20 mouse cellular contexts compared by ENCODE assay signal in the genomic region with DNA sequence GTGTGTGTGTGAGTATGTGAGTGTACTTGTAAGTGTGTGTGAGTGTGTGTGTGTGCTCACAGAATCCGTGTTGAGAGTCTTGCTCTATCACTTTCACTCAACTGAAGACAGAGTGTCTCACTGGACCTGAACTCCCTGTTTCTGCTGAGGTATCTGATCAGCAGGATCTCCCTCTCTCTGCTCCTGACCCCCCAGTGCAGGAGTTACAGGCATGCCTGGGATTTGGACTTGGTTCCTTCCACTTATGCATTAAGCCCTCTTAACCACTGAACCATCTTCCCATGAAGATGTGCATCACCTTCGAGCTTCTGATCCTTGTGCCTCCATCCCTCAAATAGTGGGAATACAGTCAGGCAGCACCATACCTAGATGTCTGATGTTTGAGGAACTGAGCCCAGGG. TPM values are rescaled to one million over a fixed set of nuclear protein-coding genes. Genes with fewer than 3 reads are reported as not detected.
DNase-seq lines count a peak whose midpoint lies in the region; ATAC-seq and TF ChIP-seq lines count a peak whose summit lies in the region.
"Had no signal": no experiment of that assay in that cellular context is flagged by ENCODE, and none has a peak within 500 bp of the region (broad histone marks: within the 10 kb centered on the region; RNA-seq: fewer than 3 reads in every experiment).

No protein-coding gene starts in this region.

- H3K4me2 ChIP-seq in forebrain, embryonic 15.5 days (replicated peaks) = no peak overlapping the region
- peak overlapping the region; percentile 63 for H3K4me2 ChIP-seq in liver, embryonic 14.5 days (ENCODE audit: low read depth)
- H3K4me2 ChIP-seq: limb, embryonic 13.5 days had no signal

- H3K36me3 ChIP-seq in forebrain, embryonic 10.5 days (replicated peaks) = no peaks in the 10 kb centered on the region
- H3K36me3 ChIP-seq in forebrain, embryonic 15.5 days = no peaks in the 10 kb centered on the region
- H3K36me3 ChIP-seq in megakaryocyte, embryonic 14.5 days (replicated peaks; ENCODE audit: low read length) = no peaks in the 10 kb centered on the region
- peaks cover 36% of the 10 kb centered on the region for H3K36me3 ChIP-seq in erythroblast, embryonic 14.5 days (ENCODE audit: control insufficient read depth)
- no peaks in the 10 kb centered on the region for H3K36me3 ChIP-seq in liver, embryonic 14.5 days (replicated peaks; ENCODE audit: control insufficient read depth, insufficient read depth, low read depth)
- H3K36me3 ChIP-seq: embryonic facial prominence, embryonic 10.5 days; limb, embryonic 13.5 days had no signal

- no peak for TF ChIP-seq EP300 in liver, embryonic 14.5 days (IDR thresholded peaks at IDR 0.05; ENCODE audit: low read depth)

- no peaks in the 10 kb centered on the region for H3K9me3 ChIP-seq in forebrain, embryonic 10.5 days
- no peaks in the 10 kb centered on the region for H3K9me3 ChIP-seq in forebrain, embryonic 15.5 days
- no peaks in the 10 kb centered on the region for H3K9me3 ChIP-seq in megakaryocyte, embryonic 14.5 days
- H3K9me3 ChIP-seq in erythroblast, embryonic 14.5 days (ENCODE audit: control insufficient read depth, low read length) = no peaks in the 10 kb centered on the region
- no peaks in the 10 kb centered on the region for H3K9me3 ChIP-seq in liver, embryonic 14.5 days (ENCODE audit: control insufficient read depth, low read length)
- H3K9me3 ChIP-seq: embryonic facial prominence, embryonic 10.5 days; limb, embryonic 13.5 days had no signal

- 74% methylated on average over 2 of the region's 2 CpGs for WGBS in forebrain, embryonic 10.5 days
- WGBS in forebrain, embryonic 15.5 days = 88% methylated on average over 2 of the region's 2 CpGs
- 47% methylated on average over 2 of the region's 2 CpGs for WGBS in liver, embryonic 14.5 days (ENCODE audit: insufficient replicate concordance)

- H3K9ac ChIP-seq in forebrain, embryonic 15.5 days (replicated peaks) = no peak overlapping the region
- peak overlapping the region; percentile 67 for H3K9ac ChIP-seq in liver, embryonic 14.5 days (replicated peaks)
- H3K9ac ChIP-seq: limb, embryonic 13.5 days had no signal

- no peak for DNase-seq in forebrain, embryonic 10.5 days (ENCODE audit: extremely low spot score, low spot score)
- DNase-seq in liver, embryonic 14.5 days (ENCODE audit: low read depth in 3 of 3, low spot score in 3 of 3) = peak in 1 of 3 experiments; percentile 30
- DNase-seq in left cerebral cortex, adult 9 months (ENCODE audit: low spot score in 2 of 2) = no peak
- DNase-seq in layer of hippocampus, adult 9-11 months = no peak
- DNase-seq: cerebellum, adult 11-12 months; gastrocnemius, postnatal 10 days; heart, adult 2 months; heart, postnatal 4 days; right cerebral cortex, adult 18-20 months; thymus, postnatal 4 days had no signal

- no peaks in the 10 kb centered on the region for H3K27me3 ChIP-seq in forebrain, embryonic 10.5 days (ENCODE audit: poor library complexity, severe bottlenecking)
- no peaks in the 10 kb centered on the region for H3K27me3 ChIP-seq in forebrain, embryonic 15.5 days
- H3K27me3 ChIP-seq in megakaryocyte, embryonic 14.5 days (replicated peaks) = no peaks in the 10 kb centered on the region
- no peaks in the 10 kb centered on the region for H3K27me3 ChIP-seq in erythroblast, embryonic 14.5 days (ENCODE audit: control insufficient read depth)
- H3K27me3 ChIP-seq in liver, embryonic 14.5 days (ENCODE audit: control insufficient read depth, insufficient read depth, low read length) = no peaks in the 10 kb centered on the region
- H3K27me3 ChIP-seq: limb, embryonic 13.5 days had no signal

- ATAC-seq in forebrain, embryonic 15.5 days (replicated peaks) = no peak
- ATAC-seq in megakaryocyte, adult 5-6 weeks (ENCODE audit: poor library complexity, severe bottlenecking) = no peak
- peak; percentile 39 for ATAC-seq in liver, embryonic 14.5 days (ENCODE audit: insufficient read depth)
- ATAC-seq: CD4-positive, CD25-positive, alpha-beta regulatory T cell, adult 4 months; inflammation-experienced regulatory T-cells, adult 6 months had no signal

- H3K4me1 ChIP-seq in forebrain, embryonic 10.5 days = peaks cover 4% of the 10 kb centered on the region; the same call in 1 of the 2 replicates
- H3K4me1 ChIP-seq in forebrain, embryonic 15.5 days = peaks cover 9% of the 10 kb centered on the region
- H3K4me1 ChIP-seq in megakaryocyte, embryonic 14.5 days = peaks cover 50% of the 10 kb centered on the region
- peaks cover 81% of the 10 kb centered on the region for H3K4me1 ChIP-seq in erythroblast, embryonic 14.5 days (ENCODE audit: control insufficient read depth)
- peaks cover 29 to 38% of the 10 kb centered on the region in 2 experiments for H3K4me1 ChIP-seq in liver, embryonic 14.5 days (replicated peaks; ENCODE audit: control insufficient read depth in 2 of 2, insufficient read depth in 2 of 2, low read length in 1 of 2)
- H3K4me1 ChIP-seq: embryonic facial prominence, embryonic 10.5 days had no signal

- H3K27ac ChIP-seq in forebrain, embryonic 10.5 days = peak overlapping the region; percentile 44
- no peak overlapping the region for H3K27ac ChIP-seq in forebrain, embryonic 15.5 days (replicated peaks)
- peak overlapping the region; percentile 99 for H3K27ac ChIP-seq in liver, embryonic 14.5 days
- H3K27ac ChIP-seq: embryonic facial prominence, embryonic 10.5 days; heart, adult 2 months; kidney, postnatal 0 days; left cerebral cortex, adult 2 months; limb, embryonic 13.5 days had no signal

- no peak for TF ChIP-seq CTCF in liver, embryonic 14.5 days (IDR thresholded peaks at IDR 0.05; ENCODE audit: low read depth)

- H3K4me3 ChIP-seq in forebrain, embryonic 10.5 days = no peak overlapping the region
- H3K4me3 ChIP-seq in forebrain, embryonic 15.5 days = no peak overlapping the region
- H3K4me3 ChIP-seq in megakaryocyte, embryonic 14.5 days (replicated peaks) = peak overlapping the region; percentile 11
- peak overlapping the region; percentile 80 for H3K4me3 ChIP-seq in erythroblast, embryonic 14.5 days (replicated peaks)
- H3K4me3 ChIP-seq in liver, embryonic 14.5 days (ENCODE audit: insufficient read depth in 1 of 2, low read depth in 2 of 2, low read length in 2 of 2) = peak overlapping the region; percentile 53 to 79
- H3K4me3 ChIP-seq: embryonic facial prominence, embryonic 10.5 days; heart, adult 2 months; left cerebral cortex, adult 2 months; limb, embryonic 13.5 days had no signal

RNA-seq across cellular contexts. Expression of gene Kif2a, which starts 42.3 kb away (rescaled TPM):
- polyA plus RNA-seq in forebrain, embryonic 10.5 days (2016; fragmentation: Nextera tagmentation; extraction: Ambion mirVana) = 14.2 and 14.6 TPM in 2 replicates
- 48.9 and 54.8 TPM in 2 replicates for polyA plus RNA-seq in forebrain, embryonic 15.5 days (2015; fragmentation: Nextera tagmentation; extraction: Ambion mirVana)
- polyA plus RNA-seq in megakaryocyte, embryonic 14.5 days (2012; ENCODE audit: insufficient read depth, low replicate concordance) = 27.9 TPM in 1 of 2 replicates, not detected in the other
- total RNA-seq in megakaryocyte, adult 5-6 weeks (2015) = 49.5 and 80.4 TPM in 2 replicates
- 20.9 and 28.7 TPM in 2 replicates for total RNA-seq in megakaryocyte, adult 5-6 weeks (2017)
- 3.5 and 6.6 TPM in 2 replicates for polyA plus RNA-seq in erythroblast, embryonic 14.5 days (2012)
- 6.6 and 16.2 TPM in 2 replicates for polyA plus RNA-seq in liver, embryonic 14.5 days (2012; rRNA removed)
- polyA plus RNA-seq in liver, embryonic 14.5 days (2014; fragmentation: Nextera tagmentation; extraction: Ambion mirVana) = 19.2 and 25.2 TPM in 2 replicates

Comparison
In these comparisons a context has a peak if more than half of its experiments do, and no peak if none do; other contexts are left out.
1. H3K4me3 ChIP-seq: peak in megakaryocyte, embryonic 14.5 days (single experiment), erythroblast, embryonic 14.5 days (single experiment) and liver, embryonic 14.5 days (2 of 2); none in forebrain, embryonic 10.5 days (single experiment) and forebrain, embryonic 15.5 days (single experiment).